Mouse (Mus musculus) lung, postnatal 0 days (tissue): ENCODE data around the gene Hs1bp3.

Experiments used
- CTCF ChIP-seq: IDR thresholded peaks from 2 replicates; pipeline ENCODE4 v1.5.1; 2016; ENCODE audit warnings: antibody characterized with exemption, mild to moderate bottlenecking
- EP300 ChIP-seq: IDR thresholded peaks from 2 replicates; pipeline ENCODE4 v1.6.1; 2016; ENCODE audit warnings: antibody characterized with exemption, mild to moderate bottlenecking, control low read depth

GRCm38 (mm10) chr12:8351025-8351903 lies 38.0 kb downstream of the Hs1bp3 start:
- no peak; the same call in 1 of the 2 replicates for TF ChIP-seq CTCF
- peak; percentile 90 for TF ChIP-seq EP300
